Mouse (Mus musculus) spleen, adult 2 months (tissue): ENCODE data around the gene Pprc1.

ENCODE experiments used
- CTCF ChIP-seq: fragments of 200-500 bp; IDR thresholded peaks from 2 replicates; pipeline ENCODE4 v1.5.1; 2011; ENCODE audit warnings: mild to moderate bottlenecking, inconsistent platforms; ENCODE audit not compliant: insufficient read depth, insufficient read length, insufficient replicate concordance; ENCODE audit errors: extremely low read depth
- POLR2A ChIP-seq: fragments of 200-500 bp; IDR thresholded peaks from 2 replicates; pipeline ENCODE4 v1.6.1; 2011; ENCODE audit warnings: low read depth, low read length, inconsistent platforms

DNA sequence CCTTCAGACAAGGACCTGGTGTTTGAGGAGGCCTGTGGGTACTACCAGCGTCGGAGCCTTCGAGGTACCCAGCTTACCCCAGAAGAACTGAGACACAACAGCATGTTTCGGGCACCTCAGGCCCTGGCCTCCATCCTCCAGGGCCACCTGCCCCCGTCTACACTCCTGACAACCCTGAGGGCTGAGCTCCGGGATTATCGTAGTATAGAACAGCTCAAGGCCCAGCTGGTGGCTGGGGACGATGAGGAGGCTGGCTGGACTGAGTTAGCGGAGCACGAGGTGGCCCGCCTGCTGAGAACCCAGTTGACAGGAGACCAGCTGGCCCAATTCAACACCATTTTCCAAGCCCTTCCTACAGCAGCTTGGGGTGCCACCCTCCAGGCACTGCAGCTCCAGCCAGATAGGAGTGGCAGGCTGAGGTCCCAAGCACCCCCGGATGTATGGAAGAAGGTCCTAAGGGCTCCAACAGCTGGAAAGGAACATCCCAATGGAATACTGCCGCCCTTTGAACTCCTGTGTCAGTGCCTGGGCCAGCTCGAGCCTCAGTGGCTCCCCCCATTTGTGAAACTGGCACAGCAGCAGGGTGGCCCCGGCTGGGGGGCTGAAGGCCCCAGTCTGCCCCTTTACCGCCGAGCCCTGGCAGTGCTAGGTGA, 39.7 kb upstream of the Pprc1 start:
- TF ChIP-seq CTCF (no peak), POLR2A (no peak)
